Mouse (Mus musculus): ENCODE measurements at regions not wholly inside any gene's neighbourhood (a gene's known extent, or its start where the extent isn't known, plus 50 kb on each side); places are given as distances from the start of the nearest gene placed in this dataset.

GRCm38 (mm10) chr2:159343624-159344560 is 549.3 kb downstream of the Dhx35 start:
- Histone ChIP-seq H3K27me3 (replicated peaks) (no peaks in the 10 kb centered on the region), H3K27ac (ENCODE audit: insufficient read depth, low read depth) (no peak overlapping the region), H3K4me1 (ENCODE audit: control insufficient read depth in 1 of 2, insufficient read depth in 2 of 2) (no peaks in the 10 kb centered on the region), H3K4me3 (replicated peaks in 1 of 3; ENCODE audit: low read depth in 2 of 3, low read length in 2 of 3, poor library complexity in 1 of 3) (no peak overlapping the region), H3K79me2 (replicated peaks; ENCODE audit: control insufficient read depth, extremely low read depth, insufficient read depth, poor library complexity, severe bottlenecking) (no peaks in the 10 kb centered on the region), H3K9me3 (replicated peaks; ENCODE audit: low read length) (no peaks in the 10 kb centered on the region), H3K4me2 (ENCODE audit: insufficient read depth, low read depth, poor library complexity, severe bottlenecking) (no peak overlapping the region), H3K9ac (ENCODE audit: insufficient read depth, low read depth) (no peak overlapping the region), H3K36me3 (replicated peaks in 1 of 2; ENCODE audit: control insufficient read depth in 1 of 2, insufficient read depth in 1 of 2, low read length in 1 of 2) (no peaks in the 10 kb centered on the region)
- no peak for DNase-seq (ENCODE audit: extremely low read depth)
- in situ Hi-C loops (cut with MboI; ENCODE audit: low pct_ligation_motif_present, low pct_unique_long_range_greater_than_20kb, low sequenced_read_pairs): no loop called here
- dilution Hi-C loops (cut with MboI; ENCODE audit: extremely low pct_ligation_motif_present, extremely low pct_unique_long_range_greater_than_20kb, low sequenced_read_pairs): no loop called here
- TF ChIP-seq RAD21 (IDR thresholded peaks at IDR 0.05; ENCODE audit: low read depth, low read length) (no peak), RCOR1 (conservative IDR thresholded peaks at IDR 0.05; ENCODE audit: low read depth, low read length) (no peak), CHD2 (IDR thresholded peaks at IDR 0.05; ENCODE audit: low read length) (no peak), ZNF384 (IDR thresholded peaks at IDR 0.05; ENCODE audit: low read depth, low read length) (no peak), NELFE (IDR thresholded peaks at IDR 0.05; ENCODE audit: low read depth, low read length) (no peak), JUN (IDR thresholded peaks at IDR 0.05; ENCODE audit: insufficient read depth, low read depth, low read length) (no peak), CTCF (conservative IDR thresholded peaks at IDR 0.05 in 1 of 2, IDR thresholded peaks at IDR 0.05 in 1 of 2; ENCODE audit: low read depth in 2 of 2, low read length in 2 of 2) (no peak), UBTF (IDR thresholded peaks at IDR 0.05; ENCODE audit: low read depth, low read length) (no peak), TCF12 (IDR thresholded peaks at IDR 0.05; ENCODE audit: low read depth, low read length) (no peak)

GRCm38 (mm10) chr2:159354247-159354646 is 559.6 kb downstream of the Dhx35 start:
- H3K4me1 ChIP-seq (ENCODE audit: control insufficient read depth in 1 of 2, insufficient read depth in 2 of 2): no peaks in the 10 kb centered on the region
- in situ Hi-C loops (cut with MboI; ENCODE audit: low pct_ligation_motif_present, low pct_unique_long_range_greater_than_20kb, low sequenced_read_pairs): no loop called here
- no peaks in the 10 kb centered on the region for H3K9me3 ChIP-seq (replicated peaks; ENCODE audit: low read length)
- H3K9ac ChIP-seq (ENCODE audit: insufficient read depth, low read depth): no peak overlapping the region
- TF ChIP-seq POLR2A (IDR thresholded peaks at IDR 0.05; ENCODE audit: low read depth, low read length) (no peak), CTCF (conservative IDR thresholded peaks at IDR 0.05 in 1 of 2, IDR thresholded peaks at IDR 0.05 in 1 of 2; ENCODE audit: low read depth in 2 of 2, low read length in 2 of 2) (no peak), SMC3 (IDR thresholded peaks at IDR 0.05; ENCODE audit: low read depth, low read length) (no peak), JUN (IDR thresholded peaks at IDR 0.05; ENCODE audit: insufficient read depth, low read depth, low read length) (no peak), JUND (conservative IDR thresholded peaks at IDR 0.05; ENCODE audit: low read depth, low read length) (no peak), BHLHE40 (IDR thresholded peaks at IDR 0.05; ENCODE audit: low read depth, low read length) (no peak), MAZ (IDR thresholded peaks at IDR 0.05; ENCODE audit: low read depth, low read length) (no peak), ZMIZ1 (IDR thresholded peaks at IDR 0.05; ENCODE audit: low read depth, low read length) (no peak), IRF4 (IDR thresholded peaks at IDR 0.05; ENCODE audit: low read depth, low read length) (no peak), RCOR1 (conservative IDR thresholded peaks at IDR 0.05; ENCODE audit: low read depth, low read length) (no peak), ELF1 (IDR thresholded peaks at IDR 0.05; ENCODE audit: low read depth, low read length) (no peak), PAX5 (IDR thresholded peaks at IDR 0.05; ENCODE audit: low read length) (no peak), MEF2A (IDR thresholded peaks at IDR 0.05; ENCODE audit: borderline replicate concordance, low read depth, low read length) (no peak), E2F4 (IDR thresholded peaks at IDR 0.05; ENCODE audit: insufficient replicate concordance, low read depth, low read length) (no peak), CHD1 (IDR thresholded peaks at IDR 0.05; ENCODE audit: low read depth, low read length) (no peak), RAD21 (IDR thresholded peaks at IDR 0.05; ENCODE audit: low read depth, low read length) (no peak), UBTF (IDR thresholded peaks at IDR 0.05; ENCODE audit: low read depth, low read length) (no peak), USF1 (IDR thresholded peaks at IDR 0.05; ENCODE audit: low read depth, low read length) (no peak), EP300 (IDR thresholded peaks at IDR 0.05; ENCODE audit: low read length) (no peak)
- no peak for DNase-seq (ENCODE audit: extremely low read depth)
- no peak overlapping the region for H3K4me3 ChIP-seq (replicated peaks in 1 of 3; ENCODE audit: low read depth in 2 of 3, low read length in 2 of 3, poor library complexity in 1 of 3)
- dilution Hi-C loops (cut with MboI; ENCODE audit: extremely low pct_ligation_motif_present, extremely low pct_unique_long_range_greater_than_20kb, low sequenced_read_pairs): no loop called here
- H3K4me2 ChIP-seq (ENCODE audit: insufficient read depth, low read depth, poor library complexity, severe bottlenecking): no peak overlapping the region
- H3K79me2 ChIP-seq (replicated peaks; ENCODE audit: control insufficient read depth, extremely low read depth, insufficient read depth, poor library complexity, severe bottlenecking): no peaks in the 10 kb centered on the region
- no peaks in the 10 kb centered on the region for H3K36me3 ChIP-seq (replicated peaks in 1 of 2; ENCODE audit: control insufficient read depth in 1 of 2, insufficient read depth in 1 of 2, low read length in 1 of 2)
- H3K27ac ChIP-seq (ENCODE audit: insufficient read depth, low read depth): no peak overlapping the region
- peaks cover 1% of the 10 kb centered on the region for H3K27me3 ChIP-seq (replicated peaks)
